Mouse (Mus musculus) MEL (cell line): ENCODE measurements at regions not wholly inside any gene's neighbourhood (a gene's known extent, or its start where the extent isn't known, plus 50 kb on each side); places are given as distances from the start of the nearest gene placed in this dataset.

Experiments used
- DNase-seq: peaks from one replicate; pipeline ENCODE4 v3.0.0; 2011; ENCODE audit warnings: low read depth, low spot score
- H3K27ac ChIP-seq: 2 replicates; pipeline ENCODE4 v1.5.1; 2012; ENCODE audit warnings: low read depth, mild to moderate bottlenecking, control low read depth, low read length, moderate library complexity; ENCODE audit not compliant: control insufficient read depth
- H3K27me3 ChIP-seq, 2 experiments: fragments of 150-350 bp in 1 of 2; sonication (generic) in 1 of 2; 2 replicates each; pipeline ENCODE4 v1.6.1; 2012; ENCODE audit warnings: low read length in 2 of 2, mild to moderate bottlenecking in 2 of 2, improper control_type of control experiment in 1 of 2, moderate library complexity in 1 of 2; ENCODE audit not compliant: insufficient read depth in 2 of 2, control insufficient read depth in 1 of 2
- H3K36me3 ChIP-seq, 2 experiments: 2 replicates each; pipeline ENCODE4 v1.6.1; 2012 to 2014; ENCODE audit warnings: low read length in 2 of 2, improper control_type of control experiment in 1 of 2, inconsistent platforms in 1 of 2, mild to moderate bottlenecking in 1 of 2; ENCODE audit not compliant: insufficient read depth in 2 of 2, control insufficient read depth in 1 of 2
- H3K4me1 ChIP-seq, 2 experiments: fragments of 150-350 bp in 1 of 2; sonication (generic) in 1 of 2; 2 replicates each; pipeline ENCODE4 v1.6.1; 2012; ENCODE audit warnings: low read length in 2 of 2, improper control_type of control experiment in 1 of 2, mild to moderate bottlenecking in 1 of 2; ENCODE audit not compliant: insufficient read depth in 2 of 2, control insufficient read depth in 1 of 2
- H3K4me3 ChIP-seq, 2 experiments: fragments of 150-350 bp in 1 of 2; sonication (generic) in 1 of 2; 2 replicates each; pipeline ENCODE4 v1.5.1; 2012; ENCODE audit warnings: low read depth in 2 of 2, low read length in 2 of 2, mild to moderate bottlenecking in 2 of 2, moderate library complexity in 2 of 2, control low read depth in 1 of 2, improper control_type of control experiment in 1 of 2; ENCODE audit not compliant: control insufficient read depth in 1 of 2, insufficient read depth in 1 of 2
- H3K79me2 ChIP-seq: 2 replicates; pipeline ENCODE4 v1.6.1; 2012; ENCODE audit warnings: mild to moderate bottlenecking, low read length, moderate library complexity; ENCODE audit not compliant: control insufficient read depth, poor library complexity, insufficient read depth
- H3K9ac ChIP-seq: 2 replicates; pipeline ENCODE4 v1.6.1; 2012; ENCODE audit warnings: low read depth, mild to moderate bottlenecking, control low read depth, low read length, moderate library complexity; ENCODE audit not compliant: control insufficient read depth, poor library complexity, severe bottlenecking
- H3K9me3 ChIP-seq: fragments of 150-350 bp; sonication (generic); replicated peaks from 2 replicates; pipeline ENCODE4 v1.6.1; 2012; ENCODE audit warnings: mild to moderate bottlenecking, low read length, improper control_type of control experiment, moderate library complexity; ENCODE audit not compliant: insufficient read depth
- CHD1 ChIP-seq: IDR thresholded peaks from 2 replicates; pipeline ENCODE4 v1.6.1; 2012; ENCODE audit warnings: low read depth, mild to moderate bottlenecking, inconsistent platforms, low read length, improper control_type of control experiment
- E2F4 ChIP-seq: IDR thresholded peaks from 2 replicates; pipeline ENCODE4 v1.6.1; 2011; ENCODE audit warnings: low read depth, low read length, improper control_type of control experiment, borderline replicate concordance
- ELF1 ChIP-seq: IDR thresholded peaks from 2 replicates; pipeline ENCODE4 v1.6.1; 2014; ENCODE audit warnings: low read depth, mild to moderate bottlenecking, inconsistent platforms, low read length, improper control_type of control experiment, moderate library complexity
- EP300 ChIP-seq, 2 experiments: IDR thresholded peaks; 2 replicates each; pipeline ENCODE4 v1.6.1; 2011; ENCODE audit warnings: improper control_type of control experiment in 2 of 2, low read length in 2 of 2, low read depth in 1 of 2, mild to moderate bottlenecking in 1 of 2
- ETS1 ChIP-seq: IDR thresholded peaks from 2 replicates; pipeline ENCODE4 v1.6.1; 2012; ENCODE audit warnings: low read depth, mild to moderate bottlenecking, inconsistent platforms, low read length, improper control_type of control experiment, moderate library complexity
- GATA1 ChIP-seq: IDR thresholded peaks from 2 replicates; pipeline ENCODE4 v1.6.1; 2011; ENCODE audit warnings: low read depth, low read length, improper control_type of control experiment
- JUND ChIP-seq: IDR thresholded peaks from 2 replicates; pipeline ENCODE4 v1.6.1; 2011; ENCODE audit warnings: low read depth, mild to moderate bottlenecking, improper control_type of control experiment, low read length
- KAT2A ChIP-seq: conservative IDR thresholded peaks from 2 replicates; pipeline ENCODE4 v1.6.1; 2012; ENCODE audit warnings: low read depth, low read length, improper control_type of control experiment, inconsistent platforms
- MAFK ChIP-seq: IDR thresholded peaks from 2 replicates; pipeline ENCODE4 v1.6.1; 2011; ENCODE audit warnings: low read depth, mild to moderate bottlenecking, low read length, improper control_type of control experiment, borderline replicate concordance
- MAX ChIP-seq: IDR thresholded peaks from 2 replicates; pipeline ENCODE4 v1.6.1; 2011; ENCODE audit warnings: low read length, improper control_type of control experiment
- NELFE ChIP-seq: IDR thresholded peaks from 2 replicates; pipeline ENCODE4 v1.6.1; 2011; ENCODE audit warnings: low read depth, low read length, improper control_type of control experiment
- RAD21 ChIP-seq: IDR thresholded peaks from 2 replicates; pipeline ENCODE4 v1.6.1; 2011; ENCODE audit warnings: mild to moderate bottlenecking, low read depth, low read length, improper control_type of control experiment
- SMC3 ChIP-seq: IDR thresholded peaks from 2 replicates; pipeline ENCODE4 v1.6.1; 2011; ENCODE audit warnings: low read depth, low read length, improper control_type of control experiment
- TAL1 ChIP-seq: IDR thresholded peaks from 2 replicates; pipeline ENCODE4 v1.6.1; 2012; ENCODE audit warnings: mild to moderate bottlenecking, inconsistent platforms, low read length, moderate library complexity, mixed read lengths
- ZNF384 ChIP-seq: IDR thresholded peaks from 2 replicates; pipeline ENCODE4 v1.6.1; 2012; ENCODE audit warnings: low read depth, mild to moderate bottlenecking, inconsistent platforms, low read length, improper control_type of control experiment

DNA sequence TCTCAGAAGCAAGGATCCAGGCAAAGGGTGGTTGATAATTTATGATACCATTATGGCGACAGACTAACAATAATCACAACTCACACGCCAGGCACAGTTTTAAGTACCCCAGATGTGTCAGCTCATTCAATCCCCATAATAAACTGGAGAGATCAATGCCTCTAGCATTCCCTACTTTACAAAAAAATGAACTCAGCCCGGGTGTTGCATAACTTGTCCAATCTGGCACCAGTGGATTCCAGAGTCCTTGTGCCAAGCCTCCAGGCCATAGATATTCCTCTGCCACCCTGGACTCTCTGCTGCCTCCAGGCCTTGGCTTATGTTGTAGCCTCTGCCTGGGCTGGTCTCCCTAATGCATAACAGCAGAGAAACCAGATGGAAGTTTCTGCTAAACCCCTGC, 185.0 kb downstream of the CK137956 start:
- H3K27ac ChIP-seq: no peak overlapping the region
- no peaks in the 10 kb centered on the region for H3K27me3 ChIP-seq
- H3K9me3 ChIP-seq: no peaks in the 10 kb centered on the region
- TF ChIP-seq RAD21 (no peak), GATA1 (no peak), CHD1 (no peak), ELF1 (no peak), TAL1 (no peak), EP300 (IDR thresholded peaks at IDR 0.05; ENCODE audit: low read depth in 1 of 2, low read length in 2 of 2) (no peak), NELFE (no peak), MAX (no peak), ZNF384 (no peak), SMC3 (no peak), MAFK (no peak)
- no peaks in the 10 kb centered on the region for H3K36me3 ChIP-seq
- no peaks in the 10 kb centered on the region for H3K4me1 ChIP-seq
- H3K4me3 ChIP-seq: no peak overlapping the region
- H3K79me2 ChIP-seq: no peaks in the 10 kb centered on the region; the same call in 1 of the 2 replicates
- no peak overlapping the region for H3K9ac ChIP-seq
- DNase-seq: no peak

DNA sequence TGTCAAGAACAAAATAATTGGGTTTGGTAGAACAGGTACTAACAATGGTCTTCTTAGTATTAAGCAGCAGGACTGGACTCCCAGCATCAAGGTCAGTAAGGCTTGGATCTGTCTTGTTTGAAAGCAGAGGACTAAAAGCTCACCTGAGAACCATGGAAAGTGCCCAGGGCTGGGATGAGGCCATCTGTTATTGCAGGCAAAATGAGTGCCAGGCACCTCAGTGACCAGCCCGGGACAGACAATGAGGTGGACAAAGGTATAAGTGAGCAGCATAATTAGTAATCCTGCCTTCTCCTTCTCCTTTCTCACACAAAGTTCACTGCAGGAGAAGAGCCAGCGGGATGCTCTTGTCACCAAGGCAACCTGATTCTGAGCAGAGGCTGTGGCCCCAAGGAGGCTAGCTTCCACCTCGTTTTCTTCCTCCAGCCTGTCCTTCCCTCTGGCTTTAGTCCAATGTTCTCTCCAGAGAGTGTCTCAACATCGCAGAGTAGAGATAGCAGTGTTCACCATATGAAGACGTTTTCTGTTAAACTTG, 198.7 kb downstream of the CK137956 start:
- no peaks in the 10 kb centered on the region for H3K9me3 ChIP-seq
- no peak overlapping the region for H3K27ac ChIP-seq
- DNase-seq: no peak
- no peaks in the 10 kb centered on the region for H3K36me3 ChIP-seq
- H3K9ac ChIP-seq: no peak overlapping the region
- H3K4me1 ChIP-seq: no peaks in the 10 kb centered on the region
- H3K4me3 ChIP-seq: no peak overlapping the region
- no peaks in the 10 kb centered on the region for H3K27me3 ChIP-seq
- H3K79me2 ChIP-seq: no peaks in the 10 kb centered on the region
- no peak for TF ChIP-seq JUND

DNA sequence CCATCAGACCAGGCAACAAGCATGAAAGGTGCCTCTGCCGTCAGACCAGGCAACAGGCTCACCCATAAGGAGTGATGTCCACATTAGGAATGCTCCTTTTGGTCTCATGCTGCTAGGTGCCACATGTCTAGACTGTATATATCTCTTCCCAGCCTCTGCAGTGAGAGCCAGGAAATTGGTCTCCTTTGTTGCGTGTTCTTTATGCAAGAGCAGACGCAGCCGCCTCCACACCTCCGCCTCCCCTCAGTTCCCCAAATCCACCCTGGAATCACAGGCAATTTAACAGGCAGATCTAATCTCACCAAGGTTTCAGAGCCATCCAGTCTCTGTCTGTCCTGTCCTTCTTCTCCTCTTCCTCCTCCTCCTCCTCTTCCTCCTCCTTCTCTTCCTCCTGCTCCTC, 207.0 kb downstream of the CK137956 start:
- DNase-seq: no peak
- H3K27ac ChIP-seq: no peak overlapping the region
- H3K27me3 ChIP-seq: no peaks in the 10 kb centered on the region
- no peaks in the 10 kb centered on the region for H3K36me3 ChIP-seq
- no peaks in the 10 kb centered on the region for H3K9me3 ChIP-seq
- no peaks in the 10 kb centered on the region for H3K79me2 ChIP-seq
- no peak overlapping the region for H3K4me3 ChIP-seq
- H3K4me1 ChIP-seq: no peaks in the 10 kb centered on the region
- H3K9ac ChIP-seq: no peak overlapping the region
- TF ChIP-seq KAT2A (no peak), ETS1 (no peak), E2F4 (no peak)
